Mouse (Mus musculus) thymus, adult 2 months (tissue): ENCODE data around the gene Hist1h3i.

ENCODE experiments used
- CTCF ChIP-seq: fragments of 200-500 bp; IDR thresholded peaks from 2 replicates; pipeline ENCODE4 v1.5.1; 2012; ENCODE audit warnings: mild to moderate bottlenecking, control low read depth, low read length, moderate library complexity, borderline replicate concordance; ENCODE audit not compliant: control insufficient read depth, poor library complexity, insufficient read depth; ENCODE audit errors: extremely low read depth
- POLR2A ChIP-seq: fragments of 200-500 bp; IDR thresholded peaks from 2 replicates; pipeline ENCODE4 v1.6.1; 2012; ENCODE audit warnings: mild to moderate bottlenecking, low read length, control low read depth, moderate library complexity; ENCODE audit not compliant: control insufficient read depth, poor library complexity, insufficient read depth; ENCODE audit errors: extremely low read depth

DNA sequence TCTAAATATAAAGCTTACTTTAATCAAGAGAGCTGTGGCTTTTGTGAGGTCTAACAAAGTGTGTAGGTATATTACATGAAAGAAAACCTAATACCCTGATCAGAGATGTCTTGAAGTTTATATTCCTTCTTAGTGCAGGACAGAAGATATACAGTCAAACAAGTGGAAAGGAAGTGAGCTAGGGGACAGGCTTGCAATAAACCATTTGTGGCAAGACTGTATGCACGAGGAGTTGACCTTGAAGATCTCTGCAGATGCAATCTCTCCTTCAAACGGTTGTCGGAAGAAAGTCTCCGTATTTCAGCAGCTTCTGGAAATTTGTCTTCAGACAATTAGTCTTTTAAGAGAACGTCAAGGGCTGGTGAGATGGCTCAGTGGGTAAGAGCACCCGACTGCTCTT is 6.8 kb upstream of the Hist1h3i start:
- TF ChIP-seq CTCF (no peak), POLR2A (no peak)
